Mouse (Mus musculus) forebrain, embryonic 16.5 days (tissue): ENCODE results near the gene Zfp708. TPM values are rescaled to one million over a fixed set of nuclear protein-coding genes. Genes with fewer than 3 reads are reported as not detected.

Experiments used
- ATAC-seq: fragments of 200-750 bp; cut with Nextera tagmentation; 2 replicates; pipeline ENCODE4 v1.8.0; 2017; ENCODE audit warnings: mild to moderate bottlenecking, moderate library complexity
- H3K27ac ChIP-seq: fragments of 300-500 bp; sonication (generic); 2 replicates; pipeline ENCODE4 v1.5.1; 2014; ENCODE audit warnings: low read length, control low read depth
- H3K27me3 ChIP-seq: fragments of 300-500 bp; sonication (generic); replicated peaks from 2 replicates; pipeline ENCODE4 v1.6.1; 2014; ENCODE audit warnings: low read length; ENCODE audit not compliant: control insufficient read depth, insufficient read depth
- H3K36me3 ChIP-seq: fragments of 300-500 bp; sonication (generic); 2 replicates; pipeline ENCODE4 v1.6.1; 2014; ENCODE audit not compliant: control insufficient read depth, insufficient read depth
- H3K4me1 ChIP-seq: fragments of 300-500 bp; sonication (generic); replicated peaks from 2 replicates; pipeline ENCODE4 v1.6.1; 2014; ENCODE audit warnings: low read length; ENCODE audit not compliant: control insufficient read depth, insufficient read depth
- H3K4me2 ChIP-seq: fragments of 300-500 bp; sonication (generic); 2 replicates; pipeline ENCODE4 v1.6.1; 2014; ENCODE audit warnings: mild to moderate bottlenecking, low read length, control low read depth
- H3K4me3 ChIP-seq: fragments of 300-500 bp; sonication (generic); replicated peaks from 2 replicates; pipeline ENCODE4 v1.5.1; 2014; ENCODE audit warnings: mild to moderate bottlenecking, low read length, control low read depth
- H3K9ac ChIP-seq: fragments of 300-500 bp; sonication (generic); replicated peaks from 2 replicates; pipeline ENCODE4 v1.6.1; 2014; ENCODE audit warnings: low read depth, low read length, control low read depth
- H3K9me3 ChIP-seq: fragments of 300-500 bp; sonication (generic); 2 replicates; pipeline ENCODE4 v1.6.1; 2016; ENCODE audit warnings: low read length; ENCODE audit not compliant: control insufficient read depth
- WGBS: fragments of 180-500 bp; shearing (Covaris S2); extraction: QIAGEN DNeasy Blood & Tissue Kit; methylation state at CpG from one replicate; pipeline ENCODE4 v1.1.7; 2014; 5-methylcytosine and 5-hydroxymethylcytosine counted together
- polyA plus RNA-seq: library from polyadenylated mRNA; unstranded; fragments of >200 nt; fragmentation: Nextera tagmentation; extraction: Ambion mirVana; gene quantifications from 2 replicates; pipeline ENCODE4 v1.2.1, GENCODE M21; 2015

Zfp708 gene
- polyA plus RNA-seq, 1 experiment from 2014 or later = 14.1 TPM

DNA sequence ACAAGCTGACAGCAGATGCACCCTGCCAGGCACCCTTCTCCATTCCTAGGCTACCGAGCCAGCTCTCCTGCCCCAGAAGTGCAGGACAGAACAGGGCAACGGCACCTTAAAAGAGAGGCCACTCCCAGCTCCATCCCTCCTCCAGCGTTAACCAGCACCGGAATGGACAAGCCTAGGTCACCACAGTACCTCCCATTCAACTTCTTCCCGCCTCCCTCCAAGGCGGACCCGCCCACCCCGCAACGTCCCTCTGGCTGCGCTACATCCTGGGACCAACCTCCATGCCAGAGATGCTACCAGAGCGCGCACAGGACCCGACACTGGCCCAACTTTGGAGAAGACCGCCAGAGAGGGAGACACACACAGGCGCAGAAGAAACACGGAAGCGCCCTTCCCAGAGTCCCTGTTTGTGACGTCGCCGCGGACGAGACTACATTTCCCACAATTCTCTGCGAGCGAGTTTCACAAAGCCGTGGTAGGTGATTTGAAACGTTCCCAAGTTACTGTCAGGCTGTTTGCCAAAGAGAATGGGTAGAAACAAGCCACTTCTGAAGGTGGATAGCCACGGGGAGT, 36.9 kb downstream of the Zfp708 start, which contains the start of gene Zfp712:
Zfp712 (minus strand) TSS at position 385 of the 573 bp plus-strand sequence.
- peak within 1 kb of the TSS; percentile 77 for H3K4me2 ChIP-seq
- H3K27ac ChIP-seq = peak within 1 kb of the TSS; percentile 80
- H3K36me3 ChIP-seq = no peaks in the 10 kb centered on the region
- peak within 1 kb of the TSS; percentile 86 for H3K4me3 ChIP-seq
- H3K9ac ChIP-seq = peak within 1 kb of the TSS; percentile 60
- WGBS = under 1% methylated on average over 27 of the region's 27 CpGs
- peaks cover 5% of the 10 kb centered on the region; the same call in 1 of the 2 replicates for H3K9me3 ChIP-seq
- H3K4me1 ChIP-seq = peaks cover 6% of the 10 kb centered on the region
- ATAC-seq = peak; percentile 94
- H3K27me3 ChIP-seq = no peaks in the 10 kb centered on the region

GRCm38 (mm10) chr13:67060161-67060785, 37.5 kb downstream of the Zfp708 start:
- Histone ChIP-seq H3K27ac (no peak overlapping the region), H3K4me1 (peaks cover 6% of the 10 kb centered on the region), H3K9me3 (peaks cover 5% of the 10 kb centered on the region; the same call in 1 of the 2 replicates), H3K4me2 (peak overlapping the region; percentile 77), H3K36me3 (no peaks in the 10 kb centered on the region), H3K4me3 (peak overlapping the region; percentile 86), H3K27me3 (no peaks in the 10 kb centered on the region), H3K9ac (peak overlapping the region; percentile 60)
- 4% methylated on average over 12 of the region's 12 CpGs for WGBS
- peak; percentile 1 for ATAC-seq

Other genes starting within 250 kb of the Zfp708 start
- 2.7 and 3.6 TPM in 2 replicates for gene Gm10767, start 193.1 kb downstream of the Zfp708 start, polyA plus RNA-seq
- 9.7 and 9.8 TPM in 2 replicates for gene Zfp712, start 36.8 kb downstream of the Zfp708 start, polyA plus RNA-seq
- 0.88 and 2.1 TPM in 2 replicates for gene Gm28557, start 10.6 kb upstream of the Zfp708 start, polyA plus RNA-seq
- 0.10 TPM in 1 of 2 replicates, not detected in the other for gene Rslcan18, start 18.3 kb upstream of the Zfp708 start, polyA plus RNA-seq
- gene Zfp759, start 23.7 kb upstream of the Zfp708 start, polyA plus RNA-seq = 4.6 and 4.8 TPM in 2 replicates
- 8.6 and 9.4 TPM in 2 replicates for gene Rsl1, start 75.2 kb upstream of the Zfp708 start, polyA plus RNA-seq
- 3.3 TPM in 2 replicates for gene Zfp455, start 96.5 kb upstream of the Zfp708 start, polyA plus RNA-seq
- gene Zfp458, start 180.5 kb upstream of the Zfp708 start, polyA plus RNA-seq = 5.8 and 6.4 TPM in 2 replicates
- 0.86 and 1.9 TPM in 2 replicates for gene Zfp457, start 208.5 kb upstream of the Zfp708 start, polyA plus RNA-seq
- gene Zfp595, start 234.6 kb upstream of the Zfp708 start, polyA plus RNA-seq = 1.7 and 2.1 TPM in 2 replicates